Mouse (Mus musculus): ENCODE measurements at regions not wholly inside any gene's neighbourhood (a gene's known extent, or its start where the extent isn't known, plus 50 kb on each side); places are given as distances from the start of the nearest gene placed in this dataset.

DNA sequence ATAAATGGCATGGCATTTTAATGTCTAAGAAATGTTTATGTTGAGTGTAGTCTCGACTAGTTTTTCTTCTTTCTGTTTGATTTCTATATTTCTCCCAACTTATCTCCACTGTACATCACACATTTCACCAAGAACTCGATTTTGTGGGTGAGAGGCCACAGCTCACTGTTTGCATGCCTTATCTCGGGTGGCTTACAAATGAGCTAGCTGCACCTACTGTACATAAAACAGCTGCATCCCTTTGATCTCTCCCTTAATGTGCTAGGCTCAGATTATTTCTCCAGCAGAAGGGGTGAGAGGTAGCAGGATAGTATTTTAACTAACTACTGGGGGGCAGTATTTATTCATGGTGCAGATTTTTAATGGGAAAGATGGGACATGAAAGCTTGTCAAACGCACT, 92.3 kb downstream of the Mgst1 start:
- TF ChIP-seq CTCF (IDR thresholded peaks at IDR 0.05; ENCODE audit: low read depth): no peak
- TF ChIP-seq EP300 (optimal IDR thresholded peaks at IDR 0.05): no peak
